Mouse (Mus musculus): ENCODE measurements around the gene Tcl1b5. TPM values are rescaled to one million over a fixed set of nuclear protein-coding genes. Genes with fewer than 3 reads are reported as not detected.
"Not testable (repeated sequence)": the region's sequence is repeated elsewhere in the genome, so short reads cannot be mapped to it uniquely, and the experiment has no call there.

The Tcl1b5 gene
- not detected for total RNA-seq (2021)

DNA sequence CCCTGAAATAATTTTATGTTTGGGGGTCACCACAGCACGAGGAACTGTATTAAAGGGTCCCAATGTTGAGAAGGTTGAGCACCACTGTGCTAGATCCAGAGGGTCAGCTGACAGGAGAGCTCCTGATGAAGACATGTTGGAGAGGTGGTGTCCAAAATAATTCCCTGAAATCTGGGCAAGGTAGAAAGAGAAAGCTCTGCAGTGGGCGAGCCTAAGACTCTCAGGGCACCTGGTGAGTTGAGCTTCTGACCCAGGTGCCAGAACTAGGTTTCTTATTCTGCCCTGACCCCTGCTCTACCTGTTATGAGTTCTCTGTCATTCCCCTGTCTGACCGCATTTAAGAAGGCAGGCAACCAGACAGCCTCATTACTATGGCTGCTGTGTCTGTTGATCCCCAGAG, at the start of gene Tcl1b5:
TSS of gene Tcl1b5 (plus strand) at position 301 of the 400 bp plus-strand sequence.
- DNase-seq (ENCODE audit: extremely low spot score in 1 of 2, low spot score in 2 of 2); intact Hi-C loops (cut with DNase I): not testable (repeated sequence)

DNA sequence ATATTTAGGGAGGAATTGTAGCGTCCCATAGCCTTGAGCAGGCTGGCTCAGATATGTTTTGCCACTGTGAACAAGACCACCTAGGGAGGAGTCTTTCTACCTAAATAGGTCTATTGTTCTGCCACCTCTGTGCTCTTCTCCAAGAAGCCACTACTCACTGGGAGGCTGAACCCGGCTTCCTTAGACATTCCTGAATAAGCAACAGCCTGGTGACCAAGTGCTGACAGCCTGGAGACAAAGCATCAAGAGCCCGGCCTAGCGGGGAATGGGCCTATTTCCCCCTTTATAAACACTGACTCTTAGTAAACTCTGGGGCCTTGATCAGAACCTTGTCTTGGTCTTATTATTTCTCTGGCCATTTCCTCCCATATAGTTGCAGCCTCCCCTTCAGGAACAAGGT, 49.6 kb upstream of the Tcl1b5 start:
- intact Hi-C loops (cut with DNase I), result no loop called here

DNA sequence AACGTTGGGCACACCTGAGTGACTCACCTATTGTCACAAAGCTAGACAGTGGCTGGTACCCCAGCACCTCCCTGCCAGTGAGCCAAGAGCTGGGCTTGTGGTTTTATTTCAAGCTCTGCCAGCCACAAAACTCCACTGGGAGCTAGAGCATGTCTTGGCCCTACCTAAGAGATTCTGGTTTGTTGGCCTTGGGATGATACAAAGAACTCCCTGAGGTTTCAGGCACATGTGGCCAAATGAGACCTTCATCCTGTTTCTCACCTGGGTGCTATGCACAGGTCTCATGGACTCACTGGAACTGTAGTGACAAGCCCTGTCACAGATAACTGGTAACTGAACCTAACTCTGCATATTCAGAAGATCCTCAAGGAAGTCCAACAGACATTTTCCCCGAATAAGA, 48.5 kb upstream of the Tcl1b5 start:
- intact Hi-C loops (cut with DNase I), result no loop called here

More for the DNA sequence above, 49.6 kb upstream of the Tcl1b5 start:
- DNase-seq (ENCODE audit: extremely low spot score in 1 of 2, low spot score in 2 of 2), result no peak

DNA sequence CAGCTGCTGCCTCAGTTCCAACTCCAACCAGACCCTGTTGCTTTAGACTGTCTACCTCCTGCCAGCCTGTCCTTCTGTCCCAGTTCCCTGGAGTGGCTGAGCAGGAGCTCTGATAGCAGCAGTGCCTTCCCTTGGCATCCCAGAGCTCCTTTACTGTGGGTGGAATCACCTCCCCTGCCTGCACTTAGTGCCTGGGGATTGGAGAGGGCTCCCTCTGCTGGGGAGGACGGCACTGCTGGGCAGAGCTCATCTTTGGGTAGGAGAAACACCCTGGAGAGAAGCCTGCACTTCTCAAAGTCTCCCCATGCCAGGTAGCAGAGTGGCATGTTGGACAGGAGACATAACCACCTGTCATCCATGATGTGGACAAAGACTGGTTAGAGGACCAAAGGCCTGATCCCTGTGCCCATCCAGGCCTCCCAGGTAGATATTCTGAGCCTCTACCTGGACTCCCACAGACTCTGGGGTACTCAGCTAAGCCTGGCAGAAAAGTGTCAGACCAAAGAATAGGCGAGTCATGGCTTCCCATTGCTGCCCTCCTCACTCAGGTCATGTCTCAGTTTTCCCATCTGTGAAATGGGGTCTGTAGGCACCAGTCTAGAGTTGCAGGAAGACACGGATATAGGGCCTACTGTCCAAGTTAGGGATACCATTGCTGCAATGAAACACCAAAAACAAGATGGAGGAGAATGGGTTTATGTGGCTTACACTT, 46.5 kb upstream of the Tcl1b5 start:
- intact Hi-C loops (cut with DNase I); DNase-seq (ENCODE audit: extremely low spot score in 1 of 2, low spot score in 2 of 2): not testable (repeated sequence)

More for the DNA sequence above, 48.5 kb upstream of the Tcl1b5 start:
- DNase-seq (ENCODE audit: extremely low spot score in 1 of 2, low spot score in 2 of 2), result no peak

DNA sequence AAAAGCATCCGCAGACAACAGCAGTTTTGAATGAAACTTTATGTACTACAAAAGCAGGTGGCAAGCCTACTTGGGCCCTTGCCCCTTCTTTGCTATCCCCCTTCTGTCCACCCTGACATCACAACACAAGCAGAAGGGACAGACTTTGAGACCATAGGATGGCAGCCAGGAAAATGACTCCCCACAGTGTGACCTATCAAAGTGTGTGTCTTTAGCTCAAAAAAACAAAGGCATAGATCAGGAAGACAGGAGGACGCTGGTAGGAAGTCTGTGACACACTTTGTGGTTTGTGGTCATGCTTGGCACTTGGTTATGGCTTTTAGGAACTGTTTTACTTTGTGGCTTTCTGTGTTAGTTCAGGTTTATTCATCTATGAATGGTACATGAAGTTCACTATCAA, 42.0 kb upstream of the Tcl1b5 start:
- intact Hi-C loops (cut with DNase I); DNase-seq (ENCODE audit: extremely low spot score in 1 of 2, low spot score in 2 of 2): not testable (repeated sequence)

DNA sequence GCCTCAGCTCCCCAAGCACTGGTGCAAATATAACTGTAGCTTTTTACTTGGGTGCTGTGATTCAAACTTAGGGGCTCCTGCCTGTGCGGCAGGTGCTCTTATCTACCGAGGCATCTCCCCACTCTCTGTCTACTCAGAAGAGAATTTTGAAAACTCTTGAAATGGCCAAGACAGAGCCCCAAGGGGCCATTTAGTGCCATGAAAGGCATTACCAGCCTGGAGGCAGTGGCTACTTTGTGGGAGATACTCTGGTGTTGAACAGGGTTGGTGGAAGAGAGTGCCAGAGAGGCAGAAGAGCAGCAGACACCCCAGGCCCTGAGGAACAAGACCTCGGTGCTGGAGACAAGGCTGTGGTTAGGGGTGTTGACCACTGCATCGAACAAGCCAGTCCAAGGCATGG, 41.3 kb upstream of the Tcl1b5 start:
- DNase-seq (ENCODE audit: extremely low spot score in 1 of 2, low spot score in 2 of 2); intact Hi-C loops (cut with DNase I): not testable (repeated sequence)

DNA sequence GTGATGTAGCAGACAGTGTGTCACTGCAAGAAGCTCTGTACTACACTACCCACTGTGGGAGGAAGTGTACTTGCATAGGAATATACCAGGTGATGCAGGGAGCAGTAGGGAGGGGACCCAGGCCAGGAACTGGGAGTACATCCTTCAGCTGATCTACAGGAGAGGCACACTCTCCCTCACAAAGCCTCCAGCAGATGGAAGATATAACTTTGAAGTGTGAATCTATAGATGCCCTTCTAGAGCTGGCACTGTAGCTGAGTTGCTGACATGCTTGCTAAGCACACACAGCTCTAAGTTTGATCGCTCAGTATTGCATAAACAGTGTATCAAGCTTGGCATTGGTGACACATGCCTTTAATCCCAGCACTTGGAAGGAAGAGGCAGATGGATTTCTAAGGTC, 38.4 kb upstream of the Tcl1b5 start:
- intact Hi-C loops (cut with DNase I); DNase-seq (ENCODE audit: extremely low spot score in 1 of 2, low spot score in 2 of 2): not testable (repeated sequence)

DNA sequence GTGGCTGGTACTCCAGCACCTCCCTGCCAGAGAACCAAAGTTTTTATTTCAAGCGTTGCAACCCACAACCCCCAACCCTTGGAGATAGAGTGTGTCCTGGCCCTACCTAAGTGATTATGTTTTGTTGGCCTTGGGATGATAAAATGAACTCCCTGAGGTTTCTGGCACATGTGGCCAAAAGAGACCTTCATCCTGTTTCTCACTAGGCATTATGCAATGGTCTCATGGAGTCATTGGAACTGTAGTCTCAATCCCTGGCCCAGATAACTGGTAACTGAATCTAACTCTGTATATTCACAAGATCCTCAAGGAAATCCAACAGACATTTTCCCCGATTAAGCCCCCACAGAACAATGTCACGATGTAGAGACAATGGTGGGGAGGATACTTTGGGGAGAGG, 33.0 kb upstream of the Tcl1b5 start:
- no peak for DNase-seq (ENCODE audit: extremely low spot score in 1 of 2, low spot score in 2 of 2)
- intact Hi-C loops (cut with DNase I), result no loop called here

DNA sequence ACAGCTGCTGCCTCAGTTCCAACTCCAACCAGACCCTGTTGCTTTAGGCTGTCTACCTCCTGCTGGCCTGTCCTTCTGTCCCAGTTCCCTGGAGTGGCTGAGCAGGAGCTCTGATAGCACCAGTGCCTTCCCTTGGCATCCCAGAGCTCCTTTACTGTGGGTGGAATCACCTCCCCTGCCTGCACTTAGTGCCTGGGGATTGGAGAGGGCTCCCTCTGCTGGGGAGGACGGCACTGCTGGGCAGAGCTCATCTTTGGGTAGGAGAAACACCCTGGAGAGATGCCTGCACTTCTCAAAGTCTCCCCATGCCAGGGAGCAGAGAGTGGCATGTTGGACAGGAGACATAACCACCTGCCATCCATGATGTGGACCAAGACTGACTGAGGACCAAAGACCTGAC, 31.2 kb upstream of the Tcl1b5 start:
- intact Hi-C loops (cut with DNase I); DNase-seq (ENCODE audit: extremely low spot score in 1 of 2, low spot score in 2 of 2): not testable (repeated sequence)

DNA sequence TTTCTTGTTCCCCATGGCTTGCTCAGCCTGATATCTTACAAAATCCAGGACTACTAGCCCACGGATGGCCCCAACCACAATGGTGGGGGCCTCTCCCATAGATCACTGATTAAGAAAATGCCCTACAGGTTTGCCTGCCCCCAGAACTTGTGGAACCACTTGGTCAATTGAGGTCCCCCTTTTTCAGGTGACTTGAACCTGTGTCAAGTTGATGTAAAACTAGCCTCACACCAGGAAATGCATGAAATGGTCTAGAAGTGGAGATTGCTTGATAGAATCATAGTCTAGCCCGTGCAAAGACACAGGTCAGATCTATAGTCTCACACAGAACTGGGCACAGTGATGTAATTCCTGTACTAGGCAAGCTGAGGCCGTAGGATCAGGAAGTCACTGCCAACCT, 30.4 kb upstream of the Tcl1b5 start, which contains the start of gene Tcl1b2:
TSS of gene Tcl1b2 (plus strand) at position 301 of the 400 bp plus-strand sequence.
- no peak for DNase-seq (ENCODE audit: extremely low spot score in 1 of 2, low spot score in 2 of 2)
- intact Hi-C loops (cut with DNase I), result no loop called here

DNA sequence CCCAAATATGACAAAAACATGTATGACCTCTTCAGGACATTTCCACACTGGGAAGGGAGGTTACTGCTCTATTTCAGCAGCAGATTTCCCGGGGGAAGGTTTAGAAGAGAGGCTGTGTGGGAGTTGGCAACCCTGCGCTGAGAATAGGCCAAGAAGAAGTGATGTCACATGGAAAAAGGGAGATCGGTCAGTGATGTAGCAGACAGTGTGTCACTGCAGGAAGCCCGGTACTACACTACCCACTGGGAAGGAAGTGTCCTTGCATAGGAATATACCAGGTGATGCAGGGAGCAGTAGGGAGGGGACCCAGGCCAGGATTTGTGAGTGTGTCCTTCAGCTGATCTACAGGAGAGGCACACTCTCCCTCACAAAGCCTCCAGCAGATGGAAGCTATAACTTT, 20.9 kb upstream of the Tcl1b5 start:
- intact Hi-C loops (cut with DNase I); DNase-seq (ENCODE audit: extremely low spot score in 1 of 2, low spot score in 2 of 2): not testable (repeated sequence)

DNA sequence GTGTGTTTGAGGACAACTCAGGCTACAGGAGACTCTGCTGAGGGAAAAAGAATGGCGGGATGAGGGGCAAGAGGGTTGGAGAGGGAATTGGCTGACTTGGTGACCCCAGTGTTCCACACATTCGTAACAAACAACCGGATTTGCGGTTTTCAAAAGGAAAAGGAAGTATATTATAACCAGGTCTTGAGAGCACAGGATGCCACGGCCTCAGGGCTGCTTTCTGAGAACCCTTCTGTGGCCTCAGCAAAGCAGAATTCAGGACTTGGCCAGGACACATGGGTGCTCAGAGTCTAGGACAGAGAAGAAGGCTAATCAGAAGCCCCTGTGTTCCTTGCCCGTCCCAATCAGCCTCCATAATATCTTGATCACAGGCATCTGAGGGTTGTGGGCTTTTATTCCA, 17.3 kb upstream of the Tcl1b5 start:
- intact Hi-C loops (cut with DNase I), result no loop called here
- DNase-seq (ENCODE audit: extremely low spot score in 1 of 2, low spot score in 2 of 2), result no peak

DNA sequence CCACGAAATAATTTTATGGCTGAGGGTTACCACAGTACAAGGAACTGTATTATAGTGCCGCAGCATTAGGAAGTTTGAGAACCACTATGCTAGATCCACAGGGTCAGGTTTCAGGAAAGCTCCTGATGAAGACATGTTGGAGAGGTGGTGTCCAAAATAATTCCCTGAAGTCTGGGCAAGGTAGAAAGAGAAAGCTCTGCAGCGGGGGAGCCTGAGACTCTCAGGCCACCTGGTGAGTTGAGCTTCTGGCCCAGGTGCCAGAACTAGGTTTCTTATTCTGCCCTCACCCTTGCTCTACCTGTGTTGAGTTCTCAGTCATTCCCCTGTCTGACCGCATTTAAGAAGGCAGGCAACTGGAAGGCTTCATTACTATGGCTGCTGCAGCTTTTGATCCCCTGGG, 16.8 kb upstream of the Tcl1b5 start, which contains the start of gene Tcl1b1:
TSS of gene Tcl1b1 (plus strand) at position 301 of the 400 bp plus-strand sequence.
- intact Hi-C loops (cut with DNase I), result no loop called here
- no peak for DNase-seq (ENCODE audit: extremely low spot score in 1 of 2, low spot score in 2 of 2)

DNA sequence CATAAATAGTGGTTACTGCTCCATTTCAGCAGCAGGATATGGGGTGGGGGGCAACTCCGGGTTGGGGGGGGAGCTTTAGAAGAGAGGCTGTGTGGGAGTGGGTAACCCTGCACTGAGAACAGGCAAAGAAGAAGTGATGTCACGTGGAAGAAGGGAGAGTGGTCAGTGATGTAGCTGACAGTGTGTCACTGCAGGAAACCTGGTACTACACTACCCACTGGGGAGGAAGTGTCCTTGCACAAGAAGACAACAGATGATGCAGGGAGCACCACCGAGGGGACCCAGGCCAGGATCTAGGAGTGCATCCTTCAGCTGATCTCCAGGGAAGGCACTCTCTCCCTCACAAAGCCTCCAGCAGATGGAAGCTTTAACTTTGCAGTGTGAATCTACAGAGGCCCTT, 9.4 kb upstream of the Tcl1b5 start:
- no peak for DNase-seq (ENCODE audit: extremely low spot score in 1 of 2, low spot score in 2 of 2)
- intact Hi-C loops (cut with DNase I), result no loop called here

DNA sequence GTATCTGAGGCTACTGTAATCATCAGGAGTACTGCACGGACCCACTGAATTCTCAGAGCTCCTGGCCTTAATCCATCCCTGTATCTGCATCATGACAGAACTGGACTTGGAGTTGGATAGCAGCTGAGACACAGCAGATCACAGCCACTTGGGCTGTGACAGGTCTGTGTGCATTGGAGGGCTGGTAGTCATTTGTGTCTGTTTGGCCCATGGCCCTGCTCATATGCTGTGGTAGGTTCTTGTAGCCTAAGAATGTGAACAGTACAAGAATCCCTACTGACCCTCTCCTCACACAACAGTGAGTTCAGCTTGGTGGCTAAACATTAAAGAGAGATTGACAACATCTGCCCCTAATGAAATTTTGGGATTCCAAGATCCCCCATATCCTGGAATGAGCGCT, 2.8 kb upstream of the Tcl1b5 start:
- no peak for DNase-seq (ENCODE audit: extremely low spot score in 1 of 2, low spot score in 2 of 2)
- intact Hi-C loops (cut with DNase I), result no loop called here

DNA sequence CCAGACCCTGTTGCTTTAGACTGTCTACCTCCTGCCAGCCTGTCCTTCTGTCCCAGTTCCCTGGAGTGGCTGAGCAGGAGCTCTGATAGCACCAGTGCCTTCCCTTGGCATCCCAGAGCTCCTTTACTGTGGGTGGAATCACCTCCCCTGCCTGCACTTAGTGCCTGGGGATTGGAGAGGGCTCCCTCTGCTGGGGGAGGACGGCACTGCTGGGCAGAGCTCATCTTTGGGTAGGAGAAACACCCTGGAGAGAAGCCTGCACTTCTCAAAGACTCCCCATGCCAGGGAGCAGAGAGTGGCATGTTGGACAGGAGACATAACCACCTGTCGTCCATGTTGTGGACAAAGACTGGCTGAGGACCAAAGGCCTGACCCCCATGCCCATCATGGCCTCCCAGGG, 1.8 kb upstream of the Tcl1b5 start:
- DNase-seq (ENCODE audit: extremely low spot score in 1 of 2, low spot score in 2 of 2), result peak in 1 of 2 experiments; percentile 51
- intact Hi-C loops (cut with DNase I), result not testable (repeated sequence)

DNA sequence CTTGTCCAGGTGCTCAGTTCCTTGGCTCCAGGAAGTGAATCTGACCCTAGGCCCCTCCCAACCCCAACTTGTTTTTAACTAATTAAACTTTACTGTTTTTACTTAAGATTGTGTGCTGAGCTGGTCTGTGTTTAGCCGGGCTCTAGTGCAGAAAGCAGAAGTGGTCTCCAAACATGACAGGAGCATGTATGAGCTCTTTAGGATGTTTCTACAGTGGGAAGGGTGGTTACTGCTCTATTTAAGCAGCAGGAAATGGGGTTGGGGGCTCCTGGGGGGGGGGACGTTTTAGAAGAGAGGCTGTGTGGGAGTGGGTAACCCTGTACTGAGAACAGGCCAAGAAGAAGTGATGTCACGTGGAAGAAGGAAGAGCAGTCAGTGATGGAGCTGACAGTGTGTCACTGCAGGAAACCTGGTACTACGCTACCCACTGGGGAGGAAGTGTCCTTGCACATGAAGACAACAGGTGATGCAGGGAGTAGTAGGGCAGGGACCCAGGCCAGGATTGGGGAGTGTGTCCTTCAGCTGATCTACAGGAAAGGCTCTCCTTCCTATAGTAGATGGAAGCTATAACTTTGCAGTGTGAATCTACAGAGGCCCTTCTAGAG, 5.0 kb downstream of the Tcl1b5 start:
- intact Hi-C loops (cut with DNase I); DNase-seq (ENCODE audit: extremely low spot score in 1 of 2, low spot score in 2 of 2): not testable (repeated sequence)

DNA sequence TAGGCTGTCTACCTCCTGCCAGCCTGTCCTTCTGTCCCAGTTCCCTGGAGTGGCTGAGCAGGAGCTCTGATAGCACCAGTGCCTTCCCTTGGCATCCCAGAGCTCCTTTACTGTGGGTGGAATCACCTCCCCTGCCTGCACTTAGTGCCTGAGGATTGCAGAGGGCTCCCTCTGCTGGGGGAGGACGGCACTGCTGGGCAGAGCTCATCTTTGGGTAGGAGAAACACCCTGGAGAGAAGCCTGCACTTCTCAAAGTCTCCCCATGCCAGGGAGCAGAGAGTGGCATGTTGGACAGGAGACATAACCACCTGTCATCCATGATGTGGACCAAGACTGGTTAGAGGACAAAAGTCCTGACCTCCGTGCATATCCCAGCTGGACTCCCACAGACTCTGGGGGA, 12.8 kb downstream of the Tcl1b5 start:
- intact Hi-C loops (cut with DNase I); DNase-seq (ENCODE audit: extremely low spot score in 1 of 2, low spot score in 2 of 2): not testable (repeated sequence)

DNA sequence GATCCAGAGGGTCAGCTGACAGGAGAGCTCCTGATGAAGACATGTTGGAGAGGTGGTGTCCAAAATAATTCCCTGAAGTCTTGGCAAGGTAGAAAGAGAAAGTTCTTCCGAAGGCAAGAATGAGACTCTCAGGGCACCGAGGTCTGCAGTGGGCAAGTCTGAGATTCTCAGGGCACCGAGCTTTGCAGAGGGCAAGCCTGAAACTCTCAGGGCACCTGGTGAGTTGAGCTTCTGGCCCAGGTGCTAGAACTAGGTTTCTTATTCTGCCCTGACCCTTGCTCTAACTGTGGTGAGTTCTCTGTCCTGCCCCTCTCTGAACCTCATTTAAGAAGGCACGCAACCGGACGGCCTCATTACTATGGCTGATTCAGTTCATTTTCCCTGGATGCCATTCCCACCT, 14.6 kb downstream of the Tcl1b5 start, which contains the start of gene Tcl1b3:
TSS of gene Tcl1b3 (plus strand) at position 301 of the 400 bp plus-strand sequence.
- DNase-seq (ENCODE audit: extremely low spot score in 1 of 2, low spot score in 2 of 2); intact Hi-C loops (cut with DNase I): not testable (repeated sequence)
